Mouse (Mus musculus): ENCODE measurements around the gene Prx. TPM values are rescaled to one million over a fixed set of nuclear protein-coding genes. Genes with fewer than 3 reads are reported as not detected.
A peak's percentile ranks its signal among the peaks of the same experiment; 100 is the strongest.

The Prx gene
- polyA plus RNA-seq, 1 experiment: 1.7 TPM

GRCm38 (mm10) chr7:27472596-27472995 lies 26.5 kb upstream of the Prx start:
- TF ChIP-seq FLI1 (IDR thresholded peaks at IDR 0.05; ENCODE audit: low read length): no peak
- no peak for TF ChIP-seq GATA1 (IDR thresholded peaks at IDR 0.05; ENCODE audit: borderline replicate concordance, low read length)
- no peaks in the 10 kb centered on the region for H3K27me3 ChIP-seq (replicated peaks)
- H3K9me3 ChIP-seq: no peaks in the 10 kb centered on the region
- peaks cover 25% of the 10 kb centered on the region for H3K36me3 ChIP-seq (replicated peaks; ENCODE audit: low read length)
- H3K4me3 ChIP-seq (replicated peaks): peak overlapping the region; percentile 98
- H3K4me1 ChIP-seq: peaks cover 49% of the 10 kb centered on the region

- Histone ChIP-seq H3K9me3 (no peaks in the 10 kb centered on the region), H3K27me3 (replicated peaks) (no peaks in the 10 kb centered on the region), H3K4me1 (peaks cover 53% of the 10 kb centered on the region), H3K4me3 (replicated peaks) (peak within 1 kb of the TSS; percentile 98), H3K36me3 (replicated peaks; ENCODE audit: low read length) (peaks cover 29% of the 10 kb centered on the region)
- no peak for TF ChIP-seq GATA1 (IDR thresholded peaks at IDR 0.05; ENCODE audit: borderline replicate concordance, low read length)
- no peak for TF ChIP-seq FLI1 (IDR thresholded peaks at IDR 0.05; ENCODE audit: low read length)
Observed at GRCm38 (mm10) chr7:27473156-27473834, 25.8 kb upstream of the Prx start, which contains the start of gene Sertad3. Sertad3 (plus strand) TSS chr7:27473768.

GRCm38 (mm10) chr7:27473835-27474489 lies 25.2 kb upstream of the Prx start:
- peak overlapping the region; percentile 98 for H3K4me3 ChIP-seq (replicated peaks)
- H3K27me3 ChIP-seq (replicated peaks): no peaks in the 10 kb centered on the region
- H3K4me1 ChIP-seq: peaks cover 60% of the 10 kb centered on the region
- TF ChIP-seq FLI1 (IDR thresholded peaks at IDR 0.05; ENCODE audit: low read length) (no peak), GATA1 (IDR thresholded peaks at IDR 0.05; ENCODE audit: borderline replicate concordance, low read length) (no peak)
- peaks cover 36% of the 10 kb centered on the region for H3K36me3 ChIP-seq (replicated peaks; ENCODE audit: low read length)
- no peaks in the 10 kb centered on the region for H3K9me3 ChIP-seq

GRCm38 (mm10) chr7:27474490-27474954 lies 24.6 kb upstream of the Prx start:
- Histone ChIP-seq H3K9me3 (no peaks in the 10 kb centered on the region), H3K4me3 (replicated peaks) (peak overlapping the region; percentile 98), H3K4me1 (peaks cover 66% of the 10 kb centered on the region), H3K36me3 (replicated peaks; ENCODE audit: low read length) (peaks cover 42% of the 10 kb centered on the region), H3K27me3 (replicated peaks) (no peaks in the 10 kb centered on the region)
- TF ChIP-seq FLI1 (IDR thresholded peaks at IDR 0.05; ENCODE audit: low read length) (no peak), GATA1 (IDR thresholded peaks at IDR 0.05; ENCODE audit: borderline replicate concordance, low read length) (no peak)

- peaks cover 76% of the 10 kb centered on the region for H3K4me1 ChIP-seq
- TF ChIP-seq GATA1 (IDR thresholded peaks at IDR 0.05; ENCODE audit: borderline replicate concordance, low read length) (no peak), FLI1 (IDR thresholded peaks at IDR 0.05; ENCODE audit: low read length) (no peak)
- H3K4me3 ChIP-seq (replicated peaks): peak overlapping the region; percentile 98
- no peaks in the 10 kb centered on the region for H3K27me3 ChIP-seq (replicated peaks)
- no peaks in the 10 kb centered on the region for H3K9me3 ChIP-seq
- peaks cover 49% of the 10 kb centered on the region for H3K36me3 ChIP-seq (replicated peaks; ENCODE audit: low read length)
Observed at GRCm38 (mm10) chr7:27475596-27475995, 23.5 kb upstream of the Prx start.

GRCm38 (mm10) chr7:27476098-27476635 lies 23.0 kb upstream of the Prx start:
- peaks cover 77% of the 10 kb centered on the region for H3K4me1 ChIP-seq
- peaks cover 51% of the 10 kb centered on the region for H3K36me3 ChIP-seq (replicated peaks; ENCODE audit: low read length)
- peak overlapping the region; percentile 98 for H3K4me3 ChIP-seq (replicated peaks)
- no peaks in the 10 kb centered on the region for H3K9me3 ChIP-seq
- TF ChIP-seq FLI1 (IDR thresholded peaks at IDR 0.05; ENCODE audit: low read length) (no peak), GATA1 (IDR thresholded peaks at IDR 0.05; ENCODE audit: borderline replicate concordance, low read length) (no peak)
- H3K27me3 ChIP-seq (replicated peaks): no peaks in the 10 kb centered on the region

GRCm38 (mm10) chr7:27478561-27478960 lies 20.6 kb upstream of the Prx start:
- Histone ChIP-seq H3K27me3 (replicated peaks) (no peaks in the 10 kb centered on the region), H3K4me1 (peaks cover 81% of the 10 kb centered on the region), H3K36me3 (replicated peaks; ENCODE audit: low read length) (peaks cover 51% of the 10 kb centered on the region), H3K9me3 (no peaks in the 10 kb centered on the region), H3K4me3 (replicated peaks) (no peak overlapping the region)
- TF ChIP-seq FLI1 (IDR thresholded peaks at IDR 0.05; ENCODE audit: low read length): no peak
- no peak for TF ChIP-seq GATA1 (IDR thresholded peaks at IDR 0.05; ENCODE audit: borderline replicate concordance, low read length)

GRCm38 (mm10) chr7:27479750-27480149 lies 19.4 kb upstream of the Prx start:
- TF ChIP-seq FLI1 (IDR thresholded peaks at IDR 0.05; ENCODE audit: low read length) (no peak), GATA1 (IDR thresholded peaks at IDR 0.05; ENCODE audit: borderline replicate concordance, low read length) (no peak)
- H3K4me1 ChIP-seq: peaks cover 93% of the 10 kb centered on the region

GRCm38 (mm10) chr7:27480506-27480905 lies 18.6 kb upstream of the Prx start:
- H3K9me3 ChIP-seq: no peaks in the 10 kb centered on the region
- TF ChIP-seq FLI1 (IDR thresholded peaks at IDR 0.05; ENCODE audit: low read length) (no peak), GATA1 (IDR thresholded peaks at IDR 0.05; ENCODE audit: borderline replicate concordance, low read length) (no peak)
- H3K4me1 ChIP-seq: peaks cover 95% of the 10 kb centered on the region
- H3K27me3 ChIP-seq (replicated peaks): no peaks in the 10 kb centered on the region
- peaks cover 50% of the 10 kb centered on the region for H3K36me3 ChIP-seq (replicated peaks; ENCODE audit: low read length)
- peak overlapping the region; percentile 90 for H3K4me3 ChIP-seq (replicated peaks)

More at GRCm38 (mm10) chr7:27479750-27480149, 19.4 kb upstream of the Prx start:
- H3K36me3 ChIP-seq (replicated peaks; ENCODE audit: low read length): peaks cover 51% of the 10 kb centered on the region
- no peaks in the 10 kb centered on the region for H3K27me3 ChIP-seq (replicated peaks)
- no peak overlapping the region for H3K4me3 ChIP-seq (replicated peaks)
- no peaks in the 10 kb centered on the region for H3K9me3 ChIP-seq
